Mouse (Mus musculus) spleen, postnatal 4 days (tissue): ENCODE results near the gene Ugt2b34.
"Not testable (repeated sequence)": the region's sequence is repeated elsewhere in the genome, so short reads cannot be mapped to it uniquely, and the experiment has no call there.

ENCODE experiments used
- DNase-seq, 2 experiments: peaks; one replicate each; pipeline ENCODE4 v3.0.0; 2022; ENCODE audit warnings: low spot score in 2 of 2

Gene Ugt2b34

GRCm38 (mm10) chr5:86906758-86907157, at the start of gene Ugt2b34:
TSS of gene Ugt2b34 (minus strand) at chr5:86906937.
- DNase-seq, result no peak

- no peak for DNase-seq
These were observed 35.4 kb upstream of the Ugt2b34 start for GRCm38 (mm10) chr5:86942111-86942510.

- no peak for DNase-seq
These were observed 19.7 kb upstream of the Ugt2b34 start, which contains the start of gene Ugt2b1 for GRCm38 (mm10) chr5:86926426-86926825. TSS of gene Ugt2b1 (minus strand) at chr5:86926530.

GRCm38 (mm10) chr5:86920661-86921233, 14.0 kb upstream of the Ugt2b34 start:
- no peak for DNase-seq

GRCm38 (mm10) chr5:86911357-86912099, 4.8 kb upstream of the Ugt2b34 start:
- DNase-seq, result no peak

- no peak for DNase-seq
These were observed 4.0 kb upstream of the Ugt2b34 start for GRCm38 (mm10) chr5:86910770-86911169.

- DNase-seq, result no peak
These were observed 16.8 kb downstream of the Ugt2b34 start for GRCm38 (mm10) chr5:86889933-86890332.

- DNase-seq, result no peak
These were observed 18.3 kb downstream of the Ugt2b34 start for GRCm38 (mm10) chr5:86888420-86888819.

GRCm38 (mm10) chr5:86887081-86887480, 19.7 kb downstream of the Ugt2b34 start:
- DNase-seq, result no peak

- DNase-seq, result no peak
These were observed 20.1 kb downstream of the Ugt2b34 start for GRCm38 (mm10) chr5:86886620-86887019.

- DNase-seq, result no peak
These were observed 34.9 kb downstream of the Ugt2b34 start for GRCm38 (mm10) chr5:86871877-86872276.

- DNase-seq, result no peak
These were observed 48.4 kb downstream of the Ugt2b34 start for GRCm38 (mm10) chr5:86858336-86858735.

GRCm38 (mm10) chr5:86857682-86858081, 49.1 kb downstream of the Ugt2b34 start:
- no peak for DNase-seq

- not testable (repeated sequence) for DNase-seq
These were observed 50.2 kb downstream of the Ugt2b34 start for GRCm38 (mm10) chr5:86856505-86856904.

- no peak for DNase-seq
These were observed 55.1 kb downstream of the Ugt2b34 start for GRCm38 (mm10) chr5:86851658-86852057.

GRCm38 (mm10) chr5:86850104-86850503, 56.6 kb downstream of the Ugt2b34 start:
- DNase-seq, result no peak

- DNase-seq, result not testable (repeated sequence)
These were observed 65.5 kb downstream of the Ugt2b34 start for GRCm38 (mm10) chr5:86841261-86841660.

GRCm38 (mm10) chr5:86840207-86840606, 66.5 kb downstream of the Ugt2b34 start:
- no peak for DNase-seq
